Mouse (Mus musculus) large intestine, adult 2 months (tissue): Measurements from ENCODE around the gene Prim2. TPM values are rescaled to one million over a fixed set of nuclear protein-coding genes. Genes with fewer than 3 reads are reported as not detected.
"Not testable (repeated sequence)": the region's sequence is repeated elsewhere in the genome, so short reads cannot be mapped to it uniquely, and the experiment has no call there.

Source experiments
- DNase-seq: peaks from one replicate; pipeline ENCODE4 v3.0.0-alpha.2; 2012; ENCODE audit warnings: low read depth, low spot score
- WGBS: fragments of 180-500 bp; shearing (Covaris S2); methylation state at CpG from one replicate; pipeline ENCODE4 v1.1.7; 2018; 5-methylcytosine and 5-hydroxymethylcytosine counted together
- polyA plus RNA-seq: library from polyadenylated mRNA; depleted of rRNA; stranded (reverse); fragments of >200 nt; gene quantifications from 2 replicates; pipeline ENCODE4 v1.2.3, GENCODE M21; 2012

Prim2 gene
- polyA plus RNA-seq, 1 experiment, result 7.4 TPM

DNA sequence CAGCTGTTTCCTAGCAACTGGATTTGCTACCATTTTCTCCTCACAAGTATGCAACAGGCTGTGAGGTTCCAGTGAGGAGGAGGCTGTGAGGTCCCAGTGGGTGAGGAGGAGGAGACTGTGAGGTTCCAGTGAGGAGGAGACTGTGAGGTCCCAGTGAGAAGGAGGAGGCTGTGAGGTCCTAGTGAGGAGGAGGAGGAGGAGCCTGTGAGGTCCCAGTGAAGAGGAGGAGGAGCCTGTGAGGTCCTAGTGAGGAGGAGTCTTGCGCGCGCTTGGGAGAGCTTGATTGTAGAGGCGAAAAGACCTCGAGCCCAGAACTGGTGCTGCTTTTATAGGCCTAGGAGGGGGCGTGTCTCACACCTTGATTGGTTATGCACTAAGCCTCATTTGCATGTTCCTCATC lies 53.0 kb downstream of the Prim2 start:
- 94% methylated on average over 5 of the region's 6 CpGs for WGBS

GRCm38 (mm10) chr1:33612100-33612499 lies 57.5 kb downstream of the Prim2 start:
- whole genome bisulfite sequencing, result 65% methylated on average over 1 of the region's 1 CpGs
- no peak for DNase-seq

More for the DNA sequence above, 53.0 kb downstream of the Prim2 start:
- not testable (repeated sequence) for DNase-seq

DNA sequence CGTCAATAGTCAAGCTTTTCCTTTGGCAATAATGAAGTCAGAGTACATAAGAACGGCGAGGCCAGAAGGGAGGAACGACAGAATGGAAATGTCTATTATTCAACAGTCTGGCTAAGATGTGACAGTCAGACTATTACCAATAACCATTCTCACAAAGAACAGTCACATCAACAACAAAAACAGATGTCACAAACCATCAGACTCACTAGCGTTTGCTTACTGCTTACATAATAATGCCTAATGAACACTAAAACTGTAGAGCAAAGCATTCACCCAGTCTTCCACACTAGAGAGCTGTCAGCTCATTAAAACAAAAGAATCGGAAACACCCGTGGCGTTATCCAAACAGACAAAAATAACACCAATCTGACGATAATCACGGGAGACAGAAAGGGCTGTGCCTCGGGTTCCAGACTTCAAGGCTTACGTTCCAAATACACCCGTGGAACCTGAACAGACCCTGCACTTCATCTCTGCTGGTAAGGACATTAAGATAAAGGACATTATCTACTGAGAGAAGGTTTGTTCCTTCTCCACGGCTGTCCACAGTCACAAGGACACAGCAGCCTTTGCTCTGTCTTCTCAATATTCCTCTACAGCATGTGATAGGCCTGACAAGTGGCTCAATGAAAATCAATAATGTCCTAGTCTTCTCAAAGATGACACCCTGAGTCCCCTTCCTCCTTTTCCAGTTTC lies 59.4 kb downstream of the Prim2 start:
- DNase-seq, result no peak
- 81% methylated on average over 14 of the region's 14 CpGs for WGBS

DNA sequence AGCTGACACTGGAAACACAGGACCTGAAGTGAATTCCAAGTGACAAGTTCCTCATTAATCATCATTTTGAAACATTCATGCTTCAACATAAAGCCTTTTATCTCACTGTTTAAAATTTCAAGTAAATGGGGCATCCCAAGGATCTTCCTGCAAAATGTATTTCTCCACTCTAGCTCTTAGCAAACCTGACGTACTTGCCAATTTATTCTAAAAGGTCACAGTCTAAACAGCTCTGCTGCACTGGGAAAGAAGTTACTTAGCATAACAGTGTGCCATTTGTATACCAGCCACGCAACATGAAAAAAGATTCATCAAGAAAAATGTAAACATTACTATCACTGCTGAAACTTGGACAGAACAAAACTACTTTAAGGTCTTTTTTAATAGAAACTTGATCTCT lies 61.5 kb downstream of the Prim2 start:
- no peak for DNase-seq
- WGBS, result 81% methylated on average over 2 of the region's 2 CpGs

DNA sequence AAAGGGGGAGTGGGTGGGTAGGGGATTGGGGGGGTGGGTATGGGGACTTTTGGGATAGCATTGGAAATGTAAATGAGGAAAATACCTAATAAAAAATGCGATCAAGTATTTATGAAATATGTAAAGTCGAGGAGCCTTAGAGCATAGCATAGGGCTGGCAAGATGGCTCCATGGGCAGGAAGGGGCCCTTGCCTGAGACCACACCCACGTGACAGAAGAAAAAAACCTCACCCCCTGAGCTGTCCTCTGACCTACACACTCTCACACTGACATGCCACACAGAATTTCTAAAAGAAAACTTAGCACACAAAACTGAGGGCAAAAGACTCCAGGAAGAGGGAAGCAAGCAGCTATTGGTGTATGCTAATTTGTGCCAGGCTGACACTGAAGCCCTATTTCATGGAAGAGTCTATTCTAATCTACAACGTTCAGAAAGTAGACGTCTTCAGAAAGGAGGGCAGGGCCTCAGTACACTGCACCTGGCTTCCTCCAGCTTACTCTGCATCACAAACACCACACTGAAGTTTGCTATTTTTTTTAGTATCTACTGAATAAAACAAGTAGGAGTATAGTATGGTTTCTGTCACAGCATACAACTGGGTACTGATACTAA lies 65.4 kb downstream of the Prim2 start:
- no peak for DNase-seq
- WGBS, result 83% methylated on average over 5 of the region's 5 CpGs

DNA sequence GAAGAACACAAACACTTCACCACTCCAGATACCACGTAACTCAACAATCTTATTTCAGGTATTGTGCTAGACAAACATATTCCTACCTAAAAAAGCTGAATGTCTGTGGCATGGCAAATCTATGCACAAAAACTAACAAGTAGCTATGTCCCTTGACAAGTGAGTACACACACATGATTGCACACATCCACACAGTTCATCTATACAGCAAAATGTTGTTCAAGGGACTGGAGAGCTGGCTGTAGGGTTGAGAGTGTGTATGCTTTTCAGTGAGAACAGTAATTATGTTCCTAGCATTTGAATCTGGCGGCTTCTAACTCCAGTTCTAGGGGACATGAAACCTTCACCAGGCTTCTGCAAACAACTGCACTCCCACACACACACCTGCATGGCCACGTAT lies 69.9 kb downstream of the Prim2 start:
- 92% methylated on average over 3 of the region's 3 CpGs for WGBS

GRCm38 (mm10) chr1:33599019-33599667 lies 70.5 kb downstream of the Prim2 start:
- no peak for DNase-seq
- WGBS, result 87% methylated on average over 5 of the region's 5 CpGs

More for the DNA sequence above, 69.9 kb downstream of the Prim2 start:
- no peak for DNase-seq

GRCm38 (mm10) chr1:33597043-33597442 lies 72.6 kb downstream of the Prim2 start:
- no peak for DNase-seq
- WGBS, result 95% methylated on average over 1 of the region's 1 CpGs

DNA sequence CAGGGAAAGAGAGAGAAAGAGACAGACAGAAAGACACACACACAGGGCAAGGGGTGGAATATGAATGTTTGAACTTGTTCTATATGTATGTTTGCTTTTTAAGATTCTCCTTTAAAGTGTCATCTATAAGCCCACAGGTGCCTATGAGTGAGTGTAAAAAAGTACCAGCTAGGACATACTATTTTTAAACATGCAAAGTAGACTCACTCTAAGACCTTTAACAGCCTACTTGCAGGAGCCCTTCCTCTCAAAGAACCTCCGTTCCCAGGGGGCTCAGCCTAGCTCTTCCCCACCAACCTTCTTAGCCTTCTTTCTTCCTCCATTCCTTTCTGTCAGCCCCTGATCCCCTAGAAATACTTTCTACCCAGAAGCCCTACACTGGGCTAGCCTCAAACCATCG lies 73.7 kb downstream of the Prim2 start:
- WGBS, result 93% methylated on average over 2 of the region's 2 CpGs
- no peak for DNase-seq

DNA sequence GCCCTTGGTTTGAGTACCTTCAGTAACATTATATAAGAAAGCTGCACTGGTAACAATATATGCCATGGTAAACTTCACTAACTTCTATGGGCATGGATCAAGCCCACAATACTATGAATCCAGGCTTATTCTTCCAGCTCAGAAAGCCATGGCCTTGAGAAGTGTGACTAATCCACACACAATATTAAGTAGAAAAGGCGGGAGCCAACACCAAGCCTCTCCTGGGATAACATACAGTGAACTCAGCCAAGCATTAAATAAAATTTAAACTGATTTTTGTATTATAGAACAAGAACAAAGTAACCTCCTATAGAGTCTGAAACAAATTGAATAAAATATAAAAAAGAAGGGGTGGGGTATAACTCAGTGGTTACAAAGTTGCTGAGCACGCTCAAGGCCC lies 74.6 kb downstream of the Prim2 start:
- 92% methylated on average over 2 of the region's 2 CpGs for whole genome bisulfite sequencing
- no peak for DNase-seq

GRCm38 (mm10) chr1:33593718-33594388 lies 75.7 kb downstream of the Prim2 start:
- 96% methylated on average over 4 of the region's 4 CpGs for WGBS
- DNase-seq, result no peak

GRCm38 (mm10) chr1:33591997-33592608 lies 77.5 kb downstream of the Prim2 start:
- 89% methylated on average over 7 of the region's 7 CpGs for WGBS
- no peak for DNase-seq

DNA sequence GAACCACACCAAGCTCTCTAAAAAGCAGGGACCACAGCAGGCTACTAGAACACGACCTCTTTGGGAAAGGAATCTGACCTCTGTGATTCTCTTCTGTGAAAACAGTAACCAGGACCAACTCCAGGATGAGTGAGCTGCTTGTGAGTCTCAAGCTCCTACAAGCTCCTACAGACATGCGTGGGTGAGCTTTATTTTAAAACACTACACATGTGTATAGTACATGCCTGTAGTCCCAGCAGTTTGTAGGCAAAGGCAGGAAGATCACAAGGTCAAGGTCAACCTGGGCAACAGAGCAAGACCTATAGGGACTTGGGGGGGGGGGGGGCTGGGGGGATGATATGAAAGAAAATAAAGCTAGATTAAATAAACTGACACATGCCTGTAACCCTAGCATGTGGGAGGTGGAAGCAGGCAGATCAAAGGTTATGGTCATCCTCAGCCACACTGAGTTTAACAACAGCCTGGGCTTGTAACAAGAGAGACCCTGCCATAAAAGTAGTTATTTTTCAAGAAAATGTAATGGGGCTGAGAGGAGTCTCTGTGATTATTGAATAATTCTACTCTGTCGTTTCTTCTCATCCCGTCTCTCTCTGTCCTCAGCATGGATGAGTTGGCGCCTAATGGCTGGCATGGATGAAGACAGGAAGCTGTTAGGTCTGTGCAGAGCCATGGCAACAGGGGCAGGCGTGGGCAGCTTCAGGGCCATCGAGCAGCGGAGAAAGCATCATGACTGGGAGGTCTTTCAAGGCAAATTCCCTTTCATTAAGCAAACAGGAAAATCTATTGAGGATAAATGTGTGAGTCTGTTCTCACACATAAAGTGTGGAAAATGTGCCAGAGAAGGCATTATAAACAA lies 78.8 kb downstream of the Prim2 start:
- DNase-seq, result no peak
- 83% methylated on average over 8 of the region's 8 CpGs for WGBS

DNA sequence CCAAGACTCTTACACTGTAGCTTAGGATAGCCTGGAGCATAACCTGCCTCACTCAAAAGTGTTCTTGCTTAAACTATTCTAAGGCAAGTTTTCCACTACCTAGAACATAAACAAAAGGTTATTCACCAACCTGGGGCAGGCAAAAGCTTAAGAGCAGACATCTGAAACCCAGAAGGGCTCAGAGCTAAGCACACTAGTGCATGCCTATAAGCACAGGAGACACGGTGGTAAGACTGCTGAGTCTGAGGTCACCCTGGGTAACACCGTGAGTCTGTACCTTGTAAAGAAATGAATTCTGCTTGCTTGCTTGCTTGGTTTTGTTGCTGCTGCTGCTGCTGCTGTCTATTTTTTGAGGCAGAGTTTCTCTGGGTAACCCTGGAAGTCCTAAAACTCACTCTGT lies 80.1 kb downstream of the Prim2 start:
- 63% methylated on average over 2 of the region's 2 CpGs for WGBS
- no peak for DNase-seq

GRCm38 (mm10) chr1:33588557-33588956 lies 81.0 kb downstream of the Prim2 start:
- 55% methylated on average over 6 of the region's 6 CpGs for WGBS
- no peak for DNase-seq

DNA sequence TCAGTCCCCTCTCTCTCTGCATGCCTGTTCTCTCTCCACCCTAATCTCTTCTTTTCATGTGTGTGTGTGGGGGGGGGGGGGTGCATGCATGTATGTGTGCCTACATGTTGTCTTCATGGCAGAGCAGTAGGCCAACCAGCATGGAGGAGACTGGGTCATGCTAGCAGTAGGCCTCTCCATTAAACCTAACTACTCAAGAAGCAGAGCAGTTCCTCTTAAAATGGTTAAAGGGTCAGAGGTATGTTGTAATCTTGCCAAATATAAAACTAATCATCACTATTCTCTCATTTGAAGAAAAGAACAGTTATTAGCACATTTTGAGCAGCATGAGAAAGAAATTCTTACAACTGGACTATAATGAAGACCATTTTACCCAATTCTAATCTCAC lies 85.0 kb downstream of the Prim2 start:
- no peak for DNase-seq

DNA sequence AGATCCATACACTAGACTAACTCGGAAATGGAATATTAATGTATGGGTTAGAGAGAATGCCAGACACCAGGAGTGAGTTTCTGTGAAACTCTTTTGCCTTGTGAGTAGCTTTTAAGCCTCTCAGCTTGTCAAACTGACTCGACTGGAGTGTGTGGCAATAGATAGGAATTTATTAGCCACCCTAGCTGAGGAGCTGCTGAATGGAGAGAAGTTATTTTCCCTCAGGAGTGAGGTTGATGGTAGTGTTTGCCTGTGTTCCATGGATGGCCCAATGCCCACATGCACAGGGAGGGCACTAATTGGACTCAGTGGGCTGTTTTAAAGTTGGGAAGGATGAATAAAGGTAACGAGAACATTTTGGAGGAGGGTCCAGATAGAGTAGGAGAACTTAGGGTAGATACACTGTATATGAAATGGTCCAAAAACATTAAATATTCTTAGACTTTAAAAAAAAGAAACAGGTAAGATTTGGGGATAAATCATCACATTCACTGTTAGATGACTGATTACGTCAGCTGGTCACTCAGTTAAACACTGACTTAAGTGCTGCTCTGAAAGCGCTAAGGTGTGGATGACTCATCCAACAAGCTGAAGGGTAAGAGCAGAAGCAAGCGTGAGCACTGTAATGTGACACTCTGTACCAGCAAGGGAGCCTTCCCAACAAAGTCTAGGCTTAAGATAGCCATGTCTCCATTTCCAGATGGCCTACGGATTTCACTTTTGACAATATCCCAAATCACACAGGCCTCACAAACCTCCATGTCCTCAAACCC lies 85.6 kb downstream of the Prim2 start:
- 68% methylated on average over 7 of the region's 7 CpGs for WGBS
- no peak for DNase-seq

GRCm38 (mm10) chr1:33578593-33578992 lies 91.0 kb downstream of the Prim2 start:
- WGBS, result 45% methylated on average over 6 of the region's 6 CpGs
- DNase-seq, result no peak

GRCm38 (mm10) chr1:33574459-33574858 lies 95.1 kb downstream of the Prim2 start:
- no peak for DNase-seq
- WGBS, result 83% methylated on average over 6 of the region's 6 CpGs
